Mouse (Mus musculus): Measurements from ENCODE around the gene Olfr559.

Gene Olfr559

GRCm38 (mm10) chr7:102727391-102727790, at the start of gene Olfr559:
Gene Olfr559, minus strand, starts transcription at chr7:102727491.
- DNase-seq (ENCODE audit: low spot score in 2 of 2): no peak

GRCm38 (mm10) chr7:102770921-102771320, 43.6 kb upstream of the Olfr559 start, which contains the start of gene Olfr561:
Gene Olfr561, plus strand, starts transcription at chr7:102771221.
- no peak for DNase-seq (ENCODE audit: low spot score in 2 of 2)

- DNase-seq (ENCODE audit: low spot score in 2 of 2): no peak
These were observed 32.0 kb upstream of the Olfr559 start, which contains the start of the genes Olfr560 and Olfr78 for GRCm38 (mm10) chr7:102759266-102759665. Gene Olfr560, minus strand, starts transcription at chr7:102759366. Gene Olfr78, minus strand, starts transcription at chr7:102759471.

- DNase-seq (ENCODE audit: low spot score in 2 of 2): no peak
These were observed 24.8 kb upstream of the Olfr559 start for GRCm38 (mm10) chr7:102752086-102752485.

- no peak for DNase-seq (ENCODE audit: low spot score in 2 of 2)
These were observed 10.4 kb upstream of the Olfr559 start for GRCm38 (mm10) chr7:102737705-102738104.

- DNase-seq (ENCODE audit: low spot score in 2 of 2): no peak
These were observed 6.5 kb upstream of the Olfr559 start for GRCm38 (mm10) chr7:102733793-102734192.

GRCm38 (mm10) chr7:102718970-102719369, 8.3 kb downstream of the Olfr559 start, which contains the start of gene Olfr33:
Gene Olfr33, minus strand, starts transcription at chr7:102719070.
- DNase-seq (ENCODE audit: low spot score in 2 of 2): no peak

- no peak for DNase-seq (ENCODE audit: low spot score in 2 of 2)
These were observed 25.4 kb downstream of the Olfr559 start, which contains the start of gene Olfr558 for GRCm38 (mm10) chr7:102701915-102702314. Gene Olfr558, plus strand, starts transcription at chr7:102702215.

- no peak for DNase-seq (ENCODE audit: low spot score in 2 of 2)
These were observed 28.8 kb downstream of the Olfr559 start for GRCm38 (mm10) chr7:102698461-102698860.

- peak in 1 of 2 experiments; percentile 5 for DNase-seq (ENCODE audit: low spot score in 2 of 2)
These were observed 31.7 kb downstream of the Olfr559 start, which contains the start of gene Olfr557 for GRCm38 (mm10) chr7:102695358-102696125. Gene Olfr557, plus strand, starts transcription at chr7:102695910.

GRCm38 (mm10) chr7:102686944-102687501, 40.3 kb downstream of the Olfr559 start, which contains the start of gene Trim68:
Gene Trim68, minus strand, starts transcription at chr7:102687327.
- DNase-seq (ENCODE audit: low spot score in 2 of 2): peak; percentile 91 to 92

- DNase-seq (ENCODE audit: low spot score in 2 of 2): no peak
These were observed 45.4 kb downstream of the Olfr559 start for GRCm38 (mm10) chr7:102681916-102682315.

- DNase-seq (ENCODE audit: low spot score in 2 of 2): no peak
These were observed 51.1 kb downstream of the Olfr559 start for GRCm38 (mm10) chr7:102676225-102676624.
